Mouse (Mus musculus) C2C12 (cell line): ENCODE data around the gene Rtp3. TPM values are rescaled to one million over a fixed set of nuclear protein-coding genes. Genes with fewer than 3 reads are reported as not detected.

Experiments used
- H3K27me3 ChIP-seq: one replicate; pipeline ENCODE4 v1.6.1; 2011; ENCODE audit not compliant: control insufficient read depth, insufficient read depth, insufficient read length
- H3K36me3 ChIP-seq: one replicate; pipeline ENCODE4 v1.6.1; 2011; ENCODE audit not compliant: control insufficient read depth, insufficient read depth
- H3K4me3 ChIP-seq: one replicate; pipeline ENCODE4 v1.5.1; 2011; ENCODE audit warnings: mild to moderate bottlenecking, control low read depth; ENCODE audit not compliant: poor library complexity, insufficient read depth, severe bottlenecking
- H3K79me2 ChIP-seq: one replicate; pipeline ENCODE4 v1.6.1; 2011; ENCODE audit not compliant: control insufficient read depth, insufficient read depth
- H3K79me3 ChIP-seq: one replicate; pipeline ENCODE4 v1.6.1; 2011; ENCODE audit warnings: low read depth, control low read depth
- H3ac ChIP-seq: one replicate; pipeline ENCODE3; 2011; ENCODE audit warnings: low read depth; ENCODE audit not compliant: control insufficient read depth, insufficient read length
- CEBPB ChIP-seq: IDR thresholded peaks from one replicate; pipeline ENCODE4 v1.6.1; 2011; ENCODE audit warnings: low read depth, mild to moderate bottlenecking, control low read depth, moderate library complexity
- CTCF ChIP-seq: IDR thresholded peaks from one replicate; pipeline ENCODE4 v1.5.1; 2011; ENCODE audit not compliant: control insufficient read depth, insufficient read depth, insufficient read length
- FOSL1 ChIP-seq: IDR thresholded peaks from one replicate; pipeline ENCODE4 v1.8.0; 2011; ENCODE audit warnings: mild to moderate bottlenecking, low read length; ENCODE audit not compliant: poor library complexity, insufficient read depth, severe bottlenecking
- MAX ChIP-seq: IDR thresholded peaks from one replicate; pipeline ENCODE4 v1.6.1; 2011; ENCODE audit warnings: mild to moderate bottlenecking, control low read depth
- MYOD1 ChIP-seq: IDR thresholded peaks from one replicate; pipeline ENCODE4 v1.6.1; 2011; ENCODE audit warnings: low read depth; ENCODE audit not compliant: control insufficient read depth, insufficient read length
- MYOG ChIP-seq: IDR thresholded peaks from one replicate; pipeline ENCODE4 v1.6.1; 2011; ENCODE audit not compliant: control insufficient read depth, insufficient read length; ENCODE audit errors: extremely low read depth
- USF1 ChIP-seq: IDR thresholded peaks from one replicate; pipeline ENCODE4 v1.6.1; 2011; ENCODE audit warnings: low read depth, mild to moderate bottlenecking, control low read depth, moderate library complexity
- polyA plus RNA-seq: library from polyadenylated mRNA; unstranded; fragments of >200 nt; fragmentation: generic; extraction: Trizol; gene quantifications from one replicate; pipeline ENCODE4 v1.2.1, GENCODE M21; 2012; ENCODE audit warnings: missing spikeins

Gene Rtp3
- polyA plus RNA-seq, 1 experiment = not detected

GRCm38 (mm10) chr9:110979411-110979810, 11.0 kb downstream of the Rtp3 start:
- Histone ChIP-seq H3K79me3 (no peaks in the 10 kb centered on the region), H3K4me3 (no peak overlapping the region), H3K79me2 (no peaks in the 10 kb centered on the region), H3K36me3 (no peaks in the 10 kb centered on the region), H3K27me3 (no peaks in the 10 kb centered on the region), H3ac (no peak overlapping the region)
- no peak for TF ChIP-seq CTCF
- no peak for TF ChIP-seq MYOG

- H3K4me3 ChIP-seq = no peak overlapping the region
- no peaks in the 10 kb centered on the region for H3K79me2 ChIP-seq
- H3ac ChIP-seq = no peak overlapping the region
- no peaks in the 10 kb centered on the region for H3K79me3 ChIP-seq
- no peak for TF ChIP-seq FOSL1
- no peak for TF ChIP-seq CEBPB
- TF ChIP-seq CTCF = no peak
- no peaks in the 10 kb centered on the region for H3K27me3 ChIP-seq
- no peaks in the 10 kb centered on the region for H3K36me3 ChIP-seq
These were observed 24.5 kb downstream of the Rtp3 start for GRCm38 (mm10) chr9:110965910-110966231.

- Histone ChIP-seq H3K79me2 (no peaks in the 10 kb centered on the region), H3K79me3 (no peaks in the 10 kb centered on the region), H3K4me3 (no peak overlapping the region), H3K27me3 (no peaks in the 10 kb centered on the region), H3K36me3 (no peaks in the 10 kb centered on the region), H3ac (no peak overlapping the region)
- no peak for TF ChIP-seq MYOG
- no peak for TF ChIP-seq FOSL1
- no peak for TF ChIP-seq MYOD1
- TF ChIP-seq CTCF = no peak
- TF ChIP-seq MAX = no peak
These were observed 25.1 kb downstream of the Rtp3 start for GRCm38 (mm10) chr9:110965062-110965909.

GRCm38 (mm10) chr9:110963566-110964115, 26.7 kb downstream of the Rtp3 start:
- TF ChIP-seq CTCF = no peak
- no peak for TF ChIP-seq MYOG
- no peak for TF ChIP-seq FOSL1
- TF ChIP-seq USF1 = no peak
- no peak for TF ChIP-seq MYOD1
- no peak for TF ChIP-seq MAX
- no peak for TF ChIP-seq CEBPB
- no peak overlapping the region for H3ac ChIP-seq

GRCm38 (mm10) chr9:110961386-110961785, 29.0 kb downstream of the Rtp3 start:
- no peak for TF ChIP-seq MYOG
- no peak for TF ChIP-seq FOSL1
- no peak for TF ChIP-seq MYOD1
- TF ChIP-seq CTCF = no peak
- TF ChIP-seq USF1 = no peak
- no peak for TF ChIP-seq CEBPB
- no peak for TF ChIP-seq MAX
- Histone ChIP-seq H3K79me3 (no peaks in the 10 kb centered on the region), H3K27me3 (peaks cover 3% of the 10 kb centered on the region), H3K4me3 (no peak overlapping the region), H3ac (no peak overlapping the region), H3K36me3 (no peaks in the 10 kb centered on the region), H3K79me2 (no peaks in the 10 kb centered on the region)

More at GRCm38 (mm10) chr9:110963566-110964115, 26.7 kb downstream of the Rtp3 start:
- no peaks in the 10 kb centered on the region for H3K36me3 ChIP-seq
- H3K79me3 ChIP-seq = no peaks in the 10 kb centered on the region
- H3K4me3 ChIP-seq = no peak overlapping the region
- no peaks in the 10 kb centered on the region for H3K79me2 ChIP-seq
- H3K27me3 ChIP-seq = no peaks in the 10 kb centered on the region

- H3K79me3 ChIP-seq = no peaks in the 10 kb centered on the region
- no peaks in the 10 kb centered on the region for H3K79me2 ChIP-seq
- H3K4me3 ChIP-seq = no peak overlapping the region
- no peak overlapping the region for H3ac ChIP-seq
- H3K27me3 ChIP-seq = peaks cover 12% of the 10 kb centered on the region
- TF ChIP-seq MYOD1 (no peak), USF1 (no peak), CEBPB (no peak), FOSL1 (no peak), MAX (no peak), CTCF (no peak), MYOG (no peak)
- no peaks in the 10 kb centered on the region for H3K36me3 ChIP-seq
These were observed 29.9 kb downstream of the Rtp3 start for GRCm38 (mm10) chr9:110960230-110961149.
